Mouse (Mus musculus): ENCODE results near the gene Rfxank. TPM values are rescaled to one million over a fixed set of nuclear protein-coding genes. Genes with fewer than 3 reads are reported as not detected.

Gene Rfxank
- polyA plus RNA-seq (2014; fragmentation: Illumina TruSeq; extraction: RNeasy Lipid Tissue Mini Kit (QIAGEN cat#74804); ENCODE audit: low read depth, low replicate concordance) = 0.57 TPM

DNA sequence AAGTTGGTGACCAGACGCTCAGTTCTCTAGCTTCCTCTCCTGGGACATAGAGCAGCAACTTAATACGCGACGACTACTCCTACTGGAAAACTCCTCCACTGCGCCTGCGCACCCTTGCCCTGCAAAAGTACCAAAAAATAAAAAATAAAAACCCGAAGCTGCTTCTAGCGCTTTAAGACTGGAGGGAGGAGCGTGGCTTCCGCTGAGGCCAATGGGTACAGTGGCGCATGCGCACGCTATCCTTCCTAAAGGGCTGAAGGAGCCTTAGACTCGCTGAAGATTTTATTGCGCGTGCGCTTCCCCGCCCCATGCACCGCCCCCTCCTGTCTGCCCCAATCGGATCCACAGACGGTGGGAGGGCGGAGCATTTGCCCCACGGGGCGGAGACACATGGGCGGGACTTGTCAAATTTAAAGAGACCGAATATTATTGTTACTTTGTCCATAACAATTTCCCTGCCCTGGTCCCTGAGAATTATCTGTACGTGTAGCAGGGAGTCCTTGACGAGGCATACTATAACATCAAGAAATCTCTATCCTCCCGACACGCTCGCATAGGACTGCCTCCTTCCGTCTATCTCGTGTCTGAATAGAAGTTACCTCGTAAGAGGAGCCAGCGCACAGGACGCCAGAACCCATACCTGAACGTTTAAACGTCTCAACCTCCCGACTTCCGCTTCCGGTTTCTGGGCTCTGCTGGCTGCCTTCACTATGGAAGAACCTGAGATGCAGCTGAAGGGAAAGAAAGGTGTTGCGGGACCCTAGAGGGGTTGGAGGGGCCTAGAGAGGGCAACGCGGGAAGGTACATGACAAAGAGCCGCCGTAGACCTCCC lies at the start of gene Rfxank, which contains the start of the genes Borcs8 and Mef2b:
Gene Rfxank (minus strand): TSS at position 129 of the 832 bp plus-strand sequence.
Gene Borcs8 (plus strand): TSS at position 474 of the 832 bp plus-strand sequence.
Gene Mef2b (plus strand): TSS at position 686 of the 832 bp plus-strand sequence.

DNA sequence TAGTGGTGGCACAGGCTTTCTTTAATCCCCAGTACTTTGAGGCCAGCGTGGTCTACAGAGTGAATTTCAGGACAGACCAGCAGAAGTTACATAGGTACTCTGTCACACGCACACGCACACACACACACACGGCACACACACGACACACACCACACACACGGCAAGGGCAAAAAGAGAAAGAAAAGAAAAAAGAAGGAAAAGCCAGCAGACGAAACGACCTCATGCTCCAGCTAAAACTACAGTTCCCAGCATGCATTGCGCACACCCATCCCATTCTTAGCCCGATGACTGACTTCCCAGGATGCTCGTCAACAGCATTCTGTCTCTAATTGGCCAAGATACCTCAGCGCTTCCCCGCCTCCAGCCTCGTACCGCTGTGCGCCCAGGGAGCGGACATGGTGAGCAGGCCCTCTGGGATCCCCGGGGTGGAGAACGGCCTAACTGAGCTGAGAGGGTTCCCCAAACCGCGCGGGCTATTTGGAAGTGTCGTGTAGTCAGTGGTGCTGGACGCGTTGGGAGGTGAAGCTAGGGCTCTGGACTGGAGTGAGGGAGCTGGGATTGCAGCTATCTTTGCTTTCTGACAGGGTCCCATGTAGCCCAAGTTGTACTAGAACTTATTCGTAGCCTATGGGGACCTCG lies 33.2 kb upstream of the Rfxank start, which contains the start of gene Tmem161a:
Gene Tmem161a (plus strand): TSS at position 314 of the 639 bp plus-strand sequence.

GRCm38 (mm10) chr8:70131166-70131883 lies 7.6 kb downstream of the Rfxank start, which contains the start of gene Nr2c2ap:
TSS of gene Nr2c2ap (plus strand) at chr8:70131333.

GRCm38 (mm10) chr8:70120667-70121066 lies 18.3 kb downstream of the Rfxank start, which contains the start of gene Ncan:
TSS of gene Ncan (minus strand) at chr8:70120873.

DNA sequence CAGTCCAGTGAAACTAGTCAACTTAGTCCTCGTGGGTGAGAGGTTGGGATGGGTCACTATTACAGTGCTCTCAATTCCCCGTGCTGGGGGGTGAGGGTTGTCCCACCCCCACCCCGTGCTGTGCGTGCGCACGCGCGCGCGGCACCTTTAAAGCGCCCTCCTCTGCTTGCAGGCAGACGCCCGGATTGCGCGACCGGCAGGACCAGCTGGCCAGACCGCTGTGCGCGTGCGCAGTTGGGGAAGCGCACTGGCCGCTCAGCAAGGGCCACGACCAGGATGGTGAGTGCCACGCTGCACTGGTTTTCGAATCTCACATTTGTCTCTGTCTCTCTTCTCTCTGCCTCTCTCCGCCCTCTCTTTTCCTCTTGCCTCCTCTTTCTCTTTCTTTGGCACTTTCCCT lies 55.7 kb downstream of the Rfxank start, which contains the start of gene Hapln4:
Gene Hapln4 (plus strand): TSS at position 173 of the 400 bp plus-strand sequence.

Other genes with a start within 250 kb of the Rfxank start
- gene Tssk6, start 237.0 kb downstream of the Rfxank start, polyA plus RNA-seq (2014; fragmentation: Illumina TruSeq; extraction: RNeasy Lipid Tissue Mini Kit (QIAGEN cat#74804); ENCODE audit: low read depth, low replicate concordance) = 0.21 TPM
- gene Ndufa13, start 236.6 kb downstream of the Rfxank start, polyA plus RNA-seq (2014; fragmentation: Illumina TruSeq; extraction: RNeasy Lipid Tissue Mini Kit (QIAGEN cat#74804); ENCODE audit: low read depth, low replicate concordance) = 0.39 TPM
- not detected for gene Yjefn3, start 236.4 kb downstream of the Rfxank start, polyA plus RNA-seq (2014; fragmentation: Illumina TruSeq; extraction: RNeasy Lipid Tissue Mini Kit (QIAGEN cat#74804); ENCODE audit: low read depth, low replicate concordance)
- 7.2 TPM for gene Gatad2a, start 142.8 kb downstream of the Rfxank start, polyA plus RNA-seq (2014; fragmentation: Illumina TruSeq; extraction: RNeasy Lipid Tissue Mini Kit (QIAGEN cat#74804); ENCODE audit: low read depth, low replicate concordance)
- gene Mau2, start 96.4 kb downstream of the Rfxank start, polyA plus RNA-seq (2014; fragmentation: Illumina TruSeq; extraction: RNeasy Lipid Tissue Mini Kit (QIAGEN cat#74804); ENCODE audit: low read depth, low replicate concordance) = 7.5 TPM
- gene Sugp1, start 96.3 kb downstream of the Rfxank start, polyA plus RNA-seq (2014; fragmentation: Illumina TruSeq; extraction: RNeasy Lipid Tissue Mini Kit (QIAGEN cat#74804); ENCODE audit: low read depth, low replicate concordance) = 18.5 TPM
- 0.66 TPM for gene Tm6sf2, start 66.2 kb downstream of the Rfxank start, polyA plus RNA-seq (2014; fragmentation: Illumina TruSeq; extraction: RNeasy Lipid Tissue Mini Kit (QIAGEN cat#74804); ENCODE audit: low read depth, low replicate concordance)
- gene Hapln4, start 55.7 kb downstream of the Rfxank start, polyA plus RNA-seq (2014; fragmentation: Illumina TruSeq; extraction: RNeasy Lipid Tissue Mini Kit (QIAGEN cat#74804); ENCODE audit: low read depth, low replicate concordance) = 0.06 TPM
- 0.62 TPM for gene Ncan, start 18.3 kb downstream of the Rfxank start, polyA plus RNA-seq (2014; fragmentation: Illumina TruSeq; extraction: RNeasy Lipid Tissue Mini Kit (QIAGEN cat#74804); ENCODE audit: low read depth, low replicate concordance)
- 0.80 TPM for gene Nr2c2ap, start 7.8 kb downstream of the Rfxank start, polyA plus RNA-seq (2014; fragmentation: Illumina TruSeq; extraction: RNeasy Lipid Tissue Mini Kit (QIAGEN cat#74804); ENCODE audit: low read depth, low replicate concordance)
- gene Borcs8, start 345 bp upstream of the Rfxank start, polyA plus RNA-seq (2014; fragmentation: Illumina TruSeq; extraction: RNeasy Lipid Tissue Mini Kit (QIAGEN cat#74804); ENCODE audit: low read depth, low replicate concordance) = 10.0 TPM
- not detected for gene Mef2b, start 557 bp upstream of the Rfxank start, polyA plus RNA-seq (2014; fragmentation: Illumina TruSeq; extraction: RNeasy Lipid Tissue Mini Kit (QIAGEN cat#74804); ENCODE audit: low read depth, low replicate concordance)
- gene Tmem161a, start 33.2 kb upstream of the Rfxank start, polyA plus RNA-seq (2014; fragmentation: Illumina TruSeq; extraction: RNeasy Lipid Tissue Mini Kit (QIAGEN cat#74804); ENCODE audit: low read depth, low replicate concordance) = 1.4 TPM
- 0.84 TPM for gene Slc25a42, start 73.2 kb upstream of the Rfxank start, polyA plus RNA-seq (2014; fragmentation: Illumina TruSeq; extraction: RNeasy Lipid Tissue Mini Kit (QIAGEN cat#74804); ENCODE audit: low read depth, low replicate concordance)
- 123 TPM for gene Sugp2, start 95.1 kb upstream of the Rfxank start, polyA plus RNA-seq (2014; fragmentation: Illumina TruSeq; extraction: RNeasy Lipid Tissue Mini Kit (QIAGEN cat#74804); ENCODE audit: low read depth, low replicate concordance)
- 0.36 TPM for gene Armc6, start 95.3 kb upstream of the Rfxank start, polyA plus RNA-seq (2014; fragmentation: Illumina TruSeq; extraction: RNeasy Lipid Tissue Mini Kit (QIAGEN cat#74804); ENCODE audit: low read depth, low replicate concordance)
- gene Homer3, start 143.7 kb upstream of the Rfxank start, polyA plus RNA-seq (2014; fragmentation: Illumina TruSeq; extraction: RNeasy Lipid Tissue Mini Kit (QIAGEN cat#74804); ENCODE audit: low read depth, low replicate concordance) = 0.17 TPM
- gene Ddx49, start 163.3 kb upstream of the Rfxank start, polyA plus RNA-seq (2014; fragmentation: Illumina TruSeq; extraction: RNeasy Lipid Tissue Mini Kit (QIAGEN cat#74804); ENCODE audit: low read depth, low replicate concordance) = 10.8 TPM
- 1.9 TPM for gene Cope, start 163.4 kb upstream of the Rfxank start, polyA plus RNA-seq (2014; fragmentation: Illumina TruSeq; extraction: RNeasy Lipid Tissue Mini Kit (QIAGEN cat#74804); ENCODE audit: low read depth, low replicate concordance)
- gene Cers1, start 176.6 kb upstream of the Rfxank start, polyA plus RNA-seq (2014; fragmentation: Illumina TruSeq; extraction: RNeasy Lipid Tissue Mini Kit (QIAGEN cat#74804); ENCODE audit: low read depth, low replicate concordance) = not detected
- not detected for gene Gdf1, start 190.7 kb upstream of the Rfxank start, polyA plus RNA-seq (2014; fragmentation: Illumina TruSeq; extraction: RNeasy Lipid Tissue Mini Kit (QIAGEN cat#74804); ENCODE audit: low read depth, low replicate concordance)
- gene Upf1, start 214.1 kb upstream of the Rfxank start, polyA plus RNA-seq (2014; fragmentation: Illumina TruSeq; extraction: RNeasy Lipid Tissue Mini Kit (QIAGEN cat#74804); ENCODE audit: low read depth, low replicate concordance) = 3.9 TPM
- 3.0 TPM for gene Comp, start 234.4 kb upstream of the Rfxank start, polyA plus RNA-seq (2014; fragmentation: Illumina TruSeq; extraction: RNeasy Lipid Tissue Mini Kit (QIAGEN cat#74804); ENCODE audit: low read depth, low replicate concordance)